Mouse (Mus musculus) frontal cortex, postnatal 10 days (tissue): Measurements from ENCODE around the gene Uts2.
"Not testable (repeated sequence)": the region's sequence is repeated elsewhere in the genome, so short reads cannot be mapped to it uniquely, and the experiment has no call there.

Experiments used
- DNase-seq, 2 experiments: peaks; one replicate each; pipeline ENCODE4 v3.0.0; 2022; ENCODE audit warnings: low spot score in 2 of 2, mixed read lengths in 1 of 2

Uts2 gene

DNA sequence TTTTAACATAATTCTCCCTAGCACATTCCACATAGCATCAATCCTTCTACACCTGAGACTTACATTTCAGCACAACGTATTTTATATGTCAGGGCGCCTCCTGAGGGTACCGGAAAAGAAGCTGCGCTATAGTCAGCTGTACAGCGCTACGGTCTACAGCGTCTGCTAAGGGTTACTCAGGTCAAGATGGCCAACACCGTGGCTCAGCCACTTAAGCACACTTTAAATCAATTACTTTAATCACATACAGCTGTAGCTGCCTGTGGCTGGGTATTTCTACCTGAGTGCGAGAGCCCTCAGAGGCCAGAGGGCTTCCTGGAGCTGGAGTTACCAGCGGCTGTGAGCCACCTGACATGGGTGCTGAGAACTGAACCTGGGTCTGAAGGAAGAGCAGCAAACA lies 19.0 kb downstream of the Uts2 start:
- no peak for DNase-seq

- DNase-seq, result not testable (repeated sequence)
Measured at GRCm38 (mm10) chr4:151017356-151017755, 20.5 kb downstream of the Uts2 start.

- no peak for DNase-seq
Measured at GRCm38 (mm10) chr4:151024152-151024551, 27.3 kb downstream of the Uts2 start.

DNA sequence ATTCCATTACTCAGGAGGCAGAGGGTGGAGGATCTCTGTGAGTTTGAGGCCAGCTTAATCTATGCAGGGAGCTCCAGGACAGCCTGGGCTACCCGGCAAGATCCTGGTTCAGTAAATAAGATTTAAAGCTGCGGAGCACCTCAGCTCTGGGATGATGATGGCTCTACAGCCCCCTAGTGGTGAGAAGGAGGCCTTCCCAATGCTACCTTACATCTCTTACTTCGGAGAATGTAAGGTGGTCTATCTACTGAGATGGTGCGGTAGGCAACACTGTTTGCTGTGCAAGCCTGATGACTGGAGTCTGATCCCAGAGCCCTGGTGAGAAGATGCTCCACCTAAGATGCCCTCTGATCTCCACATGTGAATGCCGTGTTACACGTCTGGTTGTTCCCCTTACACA lies 30.1 kb downstream of the Uts2 start:
- DNase-seq, result no peak

DNA sequence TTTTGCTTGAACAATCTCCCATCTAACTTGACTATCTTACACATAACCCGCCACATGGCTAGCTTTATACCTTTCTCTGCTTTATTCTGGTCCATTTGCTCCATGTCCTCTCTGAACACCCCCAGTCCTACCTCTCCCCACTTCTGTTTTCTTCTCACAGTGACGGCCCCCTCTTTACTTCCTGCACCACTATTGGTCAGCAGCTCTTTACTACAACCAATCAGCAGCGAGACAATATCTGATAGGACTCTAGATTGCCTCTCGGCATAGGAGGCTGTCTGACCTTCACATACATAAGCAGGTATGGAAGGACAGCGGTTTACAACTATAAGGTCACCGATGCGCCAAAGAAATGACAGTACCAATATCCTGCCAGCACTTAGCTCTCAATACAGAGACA lies 39.6 kb downstream of the Uts2 start:
- no peak for DNase-seq

DNA sequence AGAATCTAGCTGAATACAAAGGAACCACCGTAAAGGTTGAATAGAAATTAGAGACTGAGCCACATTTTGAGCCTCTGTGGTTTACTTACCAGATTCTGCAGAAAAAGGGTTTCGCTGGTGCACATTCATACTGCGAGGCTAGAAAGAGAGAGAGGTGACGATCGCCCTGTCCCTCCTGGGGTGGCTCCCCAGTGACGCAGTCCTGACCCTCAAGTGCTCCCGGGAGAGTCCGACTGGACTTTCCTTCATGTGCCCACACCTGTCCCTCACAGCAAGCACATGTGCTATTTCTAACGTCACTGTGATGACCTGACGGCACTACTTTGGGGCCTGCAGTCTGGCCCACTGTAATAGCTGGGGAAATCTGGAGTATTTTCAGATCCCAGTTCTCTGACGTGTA lies 40.9 kb downstream of the Uts2 start:
- DNase-seq, result no peak

- peak in 1 of 2 experiments; percentile 31 for DNase-seq
Measured at GRCm38 (mm10) chr4:151041506-151041905, 44.6 kb downstream of the Uts2 start.

GRCm38 (mm10) chr4:151043281-151043680 lies 46.4 kb downstream of the Uts2 start:
- no peak for DNase-seq

GRCm38 (mm10) chr4:151044037-151044943 lies 47.4 kb downstream of the Uts2 start, which contains the start of gene Per3:
Gene Per3, minus strand, starts transcription at chr4:151044665.
- DNase-seq, result peak; percentile 95 to 97

GRCm38 (mm10) chr4:151044944-151045570 lies 48.2 kb downstream of the Uts2 start:
- DNase-seq, result no peak

- no peak for DNase-seq
Measured at GRCm38 (mm10) chr4:151046524-151046923, 49.6 kb downstream of the Uts2 start.

- DNase-seq, result no peak
Measured at GRCm38 (mm10) chr4:151051162-151051561, 54.3 kb downstream of the Uts2 start.
